Mouse (Mus musculus) gastrocnemius, postnatal 25 days (tissue): ENCODE data around the gene Trmt61a. TPM values are rescaled to one million over a fixed set of nuclear protein-coding genes. Genes with fewer than 3 reads are reported as not detected.
"Not testable (repeated sequence)": the region's sequence is repeated elsewhere in the genome, so short reads cannot be mapped to it uniquely, and the experiment has no call there.

Experiments
- DNase-seq: peaks from one replicate; pipeline ENCODE4 v3.0.0; 2022
- total RNA-seq, 2 experiments: library from RNA; stranded (reverse); gene quantifications; 1 replicate in 1 of 2; 2 replicates in 1 of 2; pipeline ENCODE4 v1.2.3; 2021

The Trmt61a gene
- total RNA-seq, 2 experiments from 2014 or later = 2.7 to 2.9 TPM

GRCm38 (mm10) chr12:111698346-111698913 lies 20.5 kb downstream of the Trmt61a start:
- no peak for DNase-seq

GRCm38 (mm10) chr12:111699542-111699941 lies 21.6 kb downstream of the Trmt61a start:
- no peak for DNase-seq

GRCm38 (mm10) chr12:111700920-111701458 lies 23.1 kb downstream of the Trmt61a start:
- DNase-seq = no peak

- DNase-seq = no peak
Measured at GRCm38 (mm10) chr12:111703301-111703700, 25.4 kb downstream of the Trmt61a start.

- peak; percentile 86 for DNase-seq
Measured at GRCm38 (mm10) chr12:111704609-111705008, 26.7 kb downstream of the Trmt61a start.

- peak; percentile 81 for DNase-seq
Measured at GRCm38 (mm10) chr12:111705186-111705973, 27.5 kb downstream of the Trmt61a start.

GRCm38 (mm10) chr12:111708181-111708580 lies 30.3 kb downstream of the Trmt61a start:
- no peak for DNase-seq

- no peak for DNase-seq
Measured at GRCm38 (mm10) chr12:111710091-111710490, 32.2 kb downstream of the Trmt61a start.

- DNase-seq = peak; percentile 20
Measured at GRCm38 (mm10) chr12:111712476-111712875, 34.6 kb downstream of the Trmt61a start.

- DNase-seq = peak; percentile 93
Measured at GRCm38 (mm10) chr12:111713004-111713651, 35.2 kb downstream of the Trmt61a start, which contains the start of the genes Bag5 and Apopt1. Gene Bag5 (minus strand): TSS chr12:111713257. Gene Apopt1 (plus strand): TSS chr12:111713261.

- DNase-seq = not testable (repeated sequence)
Measured at GRCm38 (mm10) chr12:111713880-111714279, 36.0 kb downstream of the Trmt61a start.

GRCm38 (mm10) chr12:111716505-111716904 lies 38.6 kb downstream of the Trmt61a start:
- no peak for DNase-seq

- peak; percentile 12 for DNase-seq
Measured at GRCm38 (mm10) chr12:111718656-111719055, 40.8 kb downstream of the Trmt61a start.

- peak; percentile 4 for DNase-seq
Measured at GRCm38 (mm10) chr12:111720222-111720621, 42.3 kb downstream of the Trmt61a start.

- peak; percentile 5 for DNase-seq
Measured at GRCm38 (mm10) chr12:111722654-111723053, 44.7 kb downstream of the Trmt61a start.

GRCm38 (mm10) chr12:111724638-111725337 lies 46.9 kb downstream of the Trmt61a start:
- peak; percentile 80 for DNase-seq

- DNase-seq = peak; percentile 7
Measured at GRCm38 (mm10) chr12:111725338-111726121, 47.6 kb downstream of the Trmt61a start.

GRCm38 (mm10) chr12:111726122-111726463 lies 48.2 kb downstream of the Trmt61a start:
- DNase-seq = peak; percentile 73

GRCm38 (mm10) chr12:111727956-111728355 lies 50.1 kb downstream of the Trmt61a start:
- DNase-seq = no peak

- DNase-seq = peak; percentile 84
Measured at GRCm38 (mm10) chr12:111731822-111732807, 54.2 kb downstream of the Trmt61a start.
